Mouse (Mus musculus) ES-CJ7 (cell line): ENCODE results near the gene Dock3.

Experiments used
- DNase-seq: peaks from one replicate; pipeline ENCODE4 v3.0.0; 2011; ENCODE audit warnings: low read depth, low spot score

The Dock3 gene

GRCm38 (mm10) chr9:106889321-106889720, 342.4 kb downstream of the Dock3 start:
- no peak for DNase-seq

GRCm38 (mm10) chr9:106888346-106888745, 343.4 kb downstream of the Dock3 start:
- no peak for DNase-seq

GRCm38 (mm10) chr9:106886828-106887702, 344.6 kb downstream of the Dock3 start, which contains the start of gene Rbm15b:
Gene Rbm15b (minus strand): TSS chr9:106887428.
- DNase-seq = peak; percentile 98

- no peak for DNase-seq
These were observed 345.6 kb downstream of the Dock3 start for GRCm38 (mm10) chr9:106885901-106886731.

DNA sequence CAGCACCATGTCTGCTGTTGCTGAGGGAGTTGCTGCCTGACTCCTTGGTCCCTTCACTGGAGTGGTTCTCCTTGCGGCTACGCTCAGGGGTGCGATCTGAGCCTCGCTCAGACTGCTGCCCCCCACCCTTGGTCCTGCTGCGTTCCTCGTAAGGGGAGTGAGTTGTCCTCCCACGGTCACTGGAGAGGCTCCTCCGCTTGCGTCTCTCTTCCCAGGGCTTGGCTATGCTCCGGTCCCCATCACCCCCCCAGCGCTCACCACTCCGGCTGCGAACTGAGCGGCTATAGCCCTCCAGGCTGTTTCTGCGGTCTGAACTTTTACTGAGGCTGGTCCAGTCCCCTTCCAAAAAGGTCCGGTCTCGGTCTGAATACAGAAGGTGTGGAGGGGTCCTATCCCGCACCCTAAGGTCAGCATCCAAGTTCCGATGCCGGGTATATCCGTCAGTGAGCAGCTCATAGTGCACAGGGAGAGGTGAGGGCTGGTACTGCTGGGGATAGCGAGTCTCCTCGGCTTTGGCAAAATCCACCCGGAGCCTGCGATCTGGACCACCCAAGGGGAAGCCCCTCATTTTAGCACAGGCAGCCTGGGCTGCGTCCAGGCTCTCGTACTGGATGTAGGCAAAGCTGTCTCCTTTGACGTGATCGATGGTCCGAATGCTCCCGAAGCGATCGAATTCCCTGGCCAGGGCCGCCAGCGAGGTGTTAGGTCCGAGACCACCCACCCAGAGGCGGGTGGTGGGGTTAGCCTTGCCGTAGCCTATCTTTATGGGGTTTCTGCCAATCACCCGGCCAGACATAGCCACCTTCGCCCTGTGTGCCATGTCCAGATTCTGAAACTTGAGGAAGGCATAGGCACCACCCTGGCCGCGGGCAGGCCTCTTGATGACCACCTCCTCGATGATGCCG, 346.5 kb downstream of the Dock3 start:
- no peak for DNase-seq

GRCm38 (mm10) chr9:106884306-106884705, 347.4 kb downstream of the Dock3 start:
- DNase-seq = peak; percentile 34

DNA sequence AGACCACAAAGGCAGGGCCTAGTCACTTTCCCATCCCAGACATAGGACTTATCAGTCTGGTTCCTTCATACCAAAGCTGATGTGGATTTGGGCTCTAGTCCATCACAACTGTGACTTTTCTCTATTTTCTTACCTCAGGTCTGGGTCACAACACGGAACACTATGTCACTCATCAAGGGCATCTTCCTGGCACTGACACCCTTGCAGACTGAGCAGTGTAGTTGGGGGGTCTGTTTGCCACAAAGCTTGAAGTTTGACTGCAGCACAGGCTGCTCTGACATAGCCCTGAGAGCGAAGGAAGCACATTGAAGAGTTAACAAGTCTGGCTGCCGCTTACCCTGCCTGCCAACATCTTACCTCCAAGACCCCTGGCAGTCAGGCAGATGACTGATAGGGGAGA, 348.6 kb downstream of the Dock3 start:
- DNase-seq = no peak

GRCm38 (mm10) chr9:106882176-106882575, 349.5 kb downstream of the Dock3 start:
- no peak for DNase-seq

- DNase-seq = no peak
These were observed 350.5 kb downstream of the Dock3 start for GRCm38 (mm10) chr9:106881071-106881755.

GRCm38 (mm10) chr9:106879471-106879870, 352.2 kb downstream of the Dock3 start:
- no peak for DNase-seq

- DNase-seq = no peak
These were observed 355.0 kb downstream of the Dock3 start for GRCm38 (mm10) chr9:106876666-106877065.

- no peak for DNase-seq
These were observed 357.5 kb downstream of the Dock3 start for GRCm38 (mm10) chr9:106874216-106874615.

DNA sequence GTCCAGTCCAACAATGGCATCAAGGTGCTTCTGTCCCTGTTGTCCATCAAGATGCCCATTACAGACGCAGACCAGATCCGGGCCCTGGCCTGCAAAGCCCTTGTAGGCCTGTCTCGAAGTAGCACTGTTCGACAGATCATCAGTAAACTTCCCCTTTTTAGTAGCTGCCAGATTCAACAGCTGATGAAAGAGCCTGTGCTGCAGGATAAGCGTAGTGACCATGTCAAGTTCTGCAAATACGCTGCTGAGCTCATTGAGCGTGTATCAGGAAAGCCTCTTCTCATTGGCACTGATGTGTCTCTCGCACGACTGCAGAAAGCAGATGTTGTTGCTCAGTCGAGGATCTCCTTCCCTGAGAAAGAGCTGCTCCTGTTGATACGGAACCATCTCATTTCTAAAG, 373.7 kb downstream of the Dock3 start:
- DNase-seq = no peak

- no peak for DNase-seq
These were observed 375.0 kb downstream of the Dock3 start for GRCm38 (mm10) chr9:106856664-106857063.
